Mouse (Mus musculus) mature B cell (primary cell): ENCODE data around the gene Ubqln3.

Source experiments
- in situ Hi-C: fragments of 300-500 bp; cut with MboI; formaldehyde crosslinking; loops from 2 replicates; pipeline ENCODE4 v1.14.3; 2019

Gene Ubqln3

GRCm38 (mm10) chr7:104143179-104143578, at the start of gene Ubqln3:
TSS of gene Ubqln3 (minus strand) at chr7:104143279.
- in situ Hi-C loops: no loop called here

GRCm38 (mm10) chr7:104191275-104191674, 48.2 kb upstream of the Ubqln3 start:
- in situ Hi-C loops: loop anchor here (25.0 kb wide), 1 partner anchor 421 kb away; the partner anchor contains the start of genes Olfr655, Olfr656 and Olfr657

- in situ Hi-C loops: loop anchor here (25.0 kb wide), 1 partner anchor 429 kb away; the partner anchor contains the start of genes Olfr655, Olfr656 and Olfr657
Observed at GRCm38 (mm10) chr7:104183292-104183691, 40.2 kb upstream of the Ubqln3 start, which contains the start of gene Olfr648. TSS of gene Olfr648 (minus strand) at chr7:104183392.

GRCm38 (mm10) chr7:104179074-104179473, 36.0 kb upstream of the Ubqln3 start:
- in situ Hi-C loops: loop anchor here (25.0 kb wide), 1 partner anchor 433 kb away; the partner anchor contains the start of genes Olfr655, Olfr656 and Olfr657

- in situ Hi-C loops: loop anchor here (25.0 kb wide), 1 partner anchor 434 kb away; the partner anchor contains the start of genes Olfr655, Olfr656 and Olfr657
Observed at GRCm38 (mm10) chr7:104178422-104179054, 35.5 kb upstream of the Ubqln3 start.

- in situ Hi-C loops: loop anchor here (25.0 kb wide), 1 partner anchor 437 kb away; the partner anchor contains the start of genes Olfr655, Olfr656 and Olfr657
Observed at GRCm38 (mm10) chr7:104175085-104175484, 32.0 kb upstream of the Ubqln3 start.

GRCm38 (mm10) chr7:104169634-104170204, 26.6 kb upstream of the Ubqln3 start:
- in situ Hi-C loops: no loop called here

- in situ Hi-C loops: no loop called here
Observed at GRCm38 (mm10) chr7:104167105-104167504, 24.0 kb upstream of the Ubqln3 start.

GRCm38 (mm10) chr7:104150456-104150855, 7.4 kb upstream of the Ubqln3 start, which contains the start of gene Ubqlnl:
TSS of gene Ubqlnl (minus strand) at chr7:104150556.
- in situ Hi-C loops: no loop called here

GRCm38 (mm10) chr7:104137305-104137704, 5.8 kb downstream of the Ubqln3 start, which contains the start of gene Olfr643:
TSS of gene Olfr643 (minus strand) at chr7:104137405.
- in situ Hi-C loops: no loop called here

GRCm38 (mm10) chr7:104129726-104130125, 13.4 kb downstream of the Ubqln3 start, which contains the start of gene Ubqln5:
TSS of gene Ubqln5 (minus strand) at chr7:104129826.
- in situ Hi-C loops: no loop called here

GRCm38 (mm10) chr7:104104757-104104972, 38.4 kb downstream of the Ubqln3 start, which contains the start of gene Olfr646:
TSS of gene Olfr646 (plus strand) at chr7:104104873.
- in situ Hi-C loops: no loop called here

GRCm38 (mm10) chr7:104103913-104104756, 38.9 kb downstream of the Ubqln3 start:
- in situ Hi-C loops: no loop called here
